Comparison of ENCODE assay signal across 16 mouse cellular contexts in the genomic region with DNA sequence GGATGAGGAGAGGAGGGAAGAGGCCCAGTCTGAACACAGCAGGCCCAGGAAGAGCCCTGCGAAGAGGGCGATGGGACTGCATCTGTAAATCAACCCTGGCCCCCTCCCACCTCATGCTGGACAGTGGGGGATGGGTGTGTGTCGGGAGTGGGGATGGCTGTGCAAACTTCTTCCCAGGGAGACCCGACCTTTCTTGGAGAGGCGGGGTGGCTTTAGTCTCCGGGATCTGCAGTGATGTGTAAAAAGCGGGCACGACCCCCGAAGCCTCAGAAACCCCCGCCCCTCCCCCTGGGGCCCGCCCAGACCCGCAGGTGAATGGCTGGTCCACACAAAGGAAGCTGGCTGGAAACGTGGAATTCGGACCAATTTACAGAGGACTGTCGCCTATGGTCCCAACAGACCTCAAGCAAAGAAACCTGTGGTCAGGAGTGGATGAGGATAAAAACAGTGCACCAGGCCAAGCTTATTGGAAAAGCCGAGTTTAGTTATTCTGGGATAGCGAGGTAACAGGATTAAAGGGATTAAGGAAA. TPM values are rescaled to one million over a fixed set of nuclear protein-coding genes. Genes with fewer than 3 reads are reported as not detected.
A peak's percentile ranks its signal among the peaks of the same experiment; 100 is the strongest.
DNase-seq lines count a peak whose midpoint lies in the region; ATAC-seq lines count a peak whose summit lies in the region.
"Had no signal": no experiment of that assay in that cellular context is flagged by ENCODE, and none has a peak within 500 bp of the region (broad histone marks: within the 10 kb centered on the region; RNA-seq: fewer than 3 reads in every experiment).

No protein-coding gene starts in this region.

- H3K4me1 ChIP-seq in forebrain, embryonic 11.5 days (replicated peaks; ENCODE audit: control insufficient read depth, insufficient read depth, low read length): no peaks in the 10 kb centered on the region
- H3K4me1 ChIP-seq in hindbrain, embryonic 14.5 days (replicated peaks; ENCODE audit: control insufficient read depth, insufficient read depth, low read length): no peaks in the 10 kb centered on the region
- H3K4me1 ChIP-seq in midbrain, embryonic 14.5 days (ENCODE audit: control insufficient read depth, insufficient read depth, low read length): no peaks in the 10 kb centered on the region
- H3K4me1 ChIP-seq in kidney, embryonic 16.5 days (ENCODE audit: insufficient read depth, low read length): 0 out of 2 replicates have a peak, but pooled peaks cover 4% of the 10 kb centered on the region
- H3K4me1 ChIP-seq in liver, embryonic 11.5 days (replicated peaks; ENCODE audit: control insufficient read depth, insufficient read depth, low read length): no peaks in the 10 kb centered on the region
- H3K4me1 ChIP-seq: liver, embryonic 12.5 days had no signal

- H3K27me3 ChIP-seq in forebrain, embryonic 11.5 days (ENCODE audit: control insufficient read depth, insufficient read depth, low read length): no peaks in the 10 kb centered on the region
- H3K27me3 ChIP-seq in hindbrain, embryonic 14.5 days (ENCODE audit: control insufficient read depth, insufficient read depth, low read length): peaks cover 13% of the 10 kb centered on the region
- H3K27me3 ChIP-seq in midbrain, embryonic 14.5 days (ENCODE audit: control insufficient read depth, insufficient read depth, low read length): no peaks in the 10 kb centered on the region
- peaks cover 70% of the 10 kb centered on the region for H3K27me3 ChIP-seq in kidney, embryonic 16.5 days (ENCODE audit: insufficient read depth, low read length)
- H3K27me3 ChIP-seq in liver, embryonic 11.5 days (replicated peaks; ENCODE audit: control insufficient read depth, insufficient read depth, low read length): peaks cover 70% of the 10 kb centered on the region

- 0 out of 2 replicates have a peak overlapping the region, but pooled peaks have one; percentile 14 for H3K27ac ChIP-seq in forebrain, embryonic 11.5 days (ENCODE audit: low read depth, low read length)
- H3K27ac ChIP-seq in hindbrain, embryonic 14.5 days: no peak overlapping the region
- H3K27ac ChIP-seq in midbrain, embryonic 14.5 days (replicated peaks; ENCODE audit: low read depth, low read length): no peak overlapping the region
- no peak overlapping the region for H3K27ac ChIP-seq in kidney, embryonic 16.5 days (ENCODE audit: low read length)
- H3K27ac ChIP-seq in liver, embryonic 11.5 days (ENCODE audit: low read depth, low read length): no peak overlapping the region
- H3K27ac ChIP-seq: liver, embryonic 12.5 days had no signal

- H3K4me2 ChIP-seq in forebrain, embryonic 11.5 days (ENCODE audit: low read depth, low read length, severe bottlenecking): peak overlapping the region; percentile 54
- H3K4me2 ChIP-seq in hindbrain, embryonic 14.5 days (replicated peaks): peak overlapping the region; percentile 64
- H3K4me2 ChIP-seq in midbrain, embryonic 14.5 days (ENCODE audit: low read length): peak overlapping the region; percentile 62
- H3K4me2 ChIP-seq in kidney, embryonic 16.5 days (replicated peaks; ENCODE audit: low read depth, low read length): no peak overlapping the region
- no peak overlapping the region for H3K4me2 ChIP-seq in liver, embryonic 11.5 days
- H3K4me2 ChIP-seq: liver, embryonic 12.5 days had no signal

- peak overlapping the region; percentile 82 for H3K9ac ChIP-seq in forebrain, embryonic 11.5 days (ENCODE audit: low read length)
- no peak overlapping the region for H3K9ac ChIP-seq in hindbrain, embryonic 14.5 days
- H3K9ac ChIP-seq in midbrain, embryonic 14.5 days (replicated peaks; ENCODE audit: low read length): no peak overlapping the region
- H3K9ac ChIP-seq in kidney, embryonic 16.5 days (replicated peaks; ENCODE audit: low read length): no peak overlapping the region
- no peak overlapping the region for H3K9ac ChIP-seq in liver, embryonic 11.5 days (ENCODE audit: low read depth, low read length)
- H3K9ac ChIP-seq: liver, embryonic 12.5 days had no signal

- no peaks in the 10 kb centered on the region for H3K36me3 ChIP-seq in forebrain, embryonic 11.5 days (ENCODE audit: control insufficient read depth, insufficient read depth, low read length)
- H3K36me3 ChIP-seq in hindbrain, embryonic 14.5 days (replicated peaks; ENCODE audit: control insufficient read depth, insufficient read depth): no peaks in the 10 kb centered on the region
- H3K36me3 ChIP-seq in midbrain, embryonic 14.5 days (ENCODE audit: control insufficient read depth, insufficient read depth, low read length): no peaks in the 10 kb centered on the region
- H3K36me3 ChIP-seq in kidney, embryonic 16.5 days (ENCODE audit: insufficient read depth, low read length): no peaks in the 10 kb centered on the region
- no peaks in the 10 kb centered on the region for H3K36me3 ChIP-seq in liver, embryonic 11.5 days (ENCODE audit: control insufficient read depth, insufficient read depth, low read length)
- H3K36me3 ChIP-seq: liver, embryonic 12.5 days had no signal

- H3K9me3 ChIP-seq in forebrain, embryonic 11.5 days (ENCODE audit: control insufficient read depth, low read length): no peaks in the 10 kb centered on the region
- H3K9me3 ChIP-seq in hindbrain, embryonic 14.5 days (ENCODE audit: control insufficient read depth, low read length): no peaks in the 10 kb centered on the region
- H3K9me3 ChIP-seq in midbrain, embryonic 14.5 days (ENCODE audit: control insufficient read depth, low read length): no peaks in the 10 kb centered on the region
- 0 out of 2 replicates have a peak, but pooled peaks cover 3% of the 10 kb centered on the region for H3K9me3 ChIP-seq in kidney, embryonic 16.5 days (ENCODE audit: low read length)
- no peaks in the 10 kb centered on the region for H3K9me3 ChIP-seq in liver, embryonic 11.5 days (ENCODE audit: control insufficient read depth, low read length)
- H3K9me3 ChIP-seq: liver, embryonic 12.5 days had no signal

- peak overlapping the region; percentile 65 for H3K4me3 ChIP-seq in forebrain, embryonic 11.5 days (ENCODE audit: low read depth, low read length)
- peak overlapping the region; percentile 48; the same call in 1 of the 2 replicates for H3K4me3 ChIP-seq in hindbrain, embryonic 14.5 days (replicated peaks; ENCODE audit: low read length)
- peak overlapping the region; percentile 46 for H3K4me3 ChIP-seq in midbrain, embryonic 14.5 days (replicated peaks; ENCODE audit: low read depth, low read length)
- no peak overlapping the region for H3K4me3 ChIP-seq in kidney, embryonic 16.5 days (ENCODE audit: low read length)
- H3K4me3 ChIP-seq in liver, embryonic 11.5 days (ENCODE audit: low read depth, low read length): no peak overlapping the region
- H3K4me3 ChIP-seq: liver, embryonic 12.5 days had no signal

- peak; percentile 15 for ATAC-seq in forebrain, embryonic 11.5 days (replicated peaks; ENCODE audit: low FRiP score)
- no peak for ATAC-seq in hindbrain, embryonic 14.5 days (ENCODE audit: low FRiP score)
- ATAC-seq in midbrain, embryonic 14.5 days (ENCODE audit: low FRiP score, low TSS enrichment): no peak
- no peak for ATAC-seq in kidney, embryonic 16.5 days (ENCODE audit: low FRiP score, low TSS enrichment)
- no peak for ATAC-seq in liver, embryonic 11.5 days (replicated peaks; ENCODE audit: low FRiP score)
- ATAC-seq: liver, embryonic 12.5 days; lung, postnatal 0 days had no signal

- peak; percentile 51 for DNase-seq in embryo, embryonic 10.5 days (ENCODE audit: low spot score)
- peak; percentile 81 for DNase-seq in forebrain, embryonic 11.5 days (ENCODE audit: low spot score)
- DNase-seq in hindbrain, embryonic 14.5 days (ENCODE audit: low spot score): no peak
- peak; percentile 17 for DNase-seq in midbrain, embryonic 14.5 days
- DNase-seq in frontal cortex, postnatal 25 days (ENCODE audit: low spot score in 2 of 2): no peak
- DNase-seq in liver, embryonic 11.5 days (ENCODE audit: low spot score): no peak
- DNase-seq in right cerebral cortex, postnatal 4 days: no peak
- DNase-seq: cerebellum, adult 11 months; gastrocnemius, postnatal 10 days; kidney, adult 18-20 months; right cerebral cortex, postnatal 14 days; thymus, adult 18-20 months had no signal

- 13% methylated on average over 17 of the region's 17 CpGs for WGBS in forebrain, embryonic 11.5 days
- WGBS in hindbrain, embryonic 14.5 days: 20% methylated on average over 17 of the region's 17 CpGs
- 19% methylated on average over 17 of the region's 17 CpGs for WGBS in midbrain, embryonic 14.5 days
- 16% methylated on average over 17 of the region's 17 CpGs for WGBS in kidney, embryonic 16.5 days
- 14% methylated on average over 17 of the region's 17 CpGs for WGBS in liver, embryonic 11.5 days

RNA-seq across cellular contexts. Expression of a gene that starts 3.2 kb away (rescaled TPM):
- 10.0 and 19.3 TPM in 2 replicates for polyA plus RNA-seq in forebrain, embryonic 11.5 days (2014; fragmentation: Nextera tagmentation; extraction: Ambion mirVana)
- 1.2 and 1.3 TPM in 2 replicates for polyA plus RNA-seq in hindbrain, embryonic 14.5 days (2014; fragmentation: Nextera tagmentation; extraction: Ambion mirVana)
- 2.6 and 2.7 TPM in 2 replicates for polyA plus RNA-seq in midbrain, embryonic 14.5 days (2014; fragmentation: Nextera tagmentation; extraction: Ambion mirVana)
- polyA plus RNA-seq in kidney, embryonic 16.5 days (2015; fragmentation: Nextera tagmentation; extraction: Ambion mirVana): not detected in 2 replicates
- polyA plus RNA-seq in liver, embryonic 11.5 days (2014; fragmentation: Nextera tagmentation; extraction: Ambion mirVana): not detected in 2 replicates
- polyA plus RNA-seq: large intestine, adult 2 months; liver, embryonic 12.5 days had no signal

Comparison
In these comparisons a context has a peak if more than half of its experiments do, and no peak if none do; other contexts are left out.
1. DNase-seq: peak in embryo, embryonic 10.5 days (single experiment), forebrain, embryonic 11.5 days (single experiment) and midbrain, embryonic 14.5 days (single experiment); none in hindbrain, embryonic 14.5 days (single experiment), frontal cortex, postnatal 25 days (0 of 2), liver, embryonic 11.5 days (single experiment) and right cerebral cortex, postnatal 4 days (single experiment).
2. H3K4me2 ChIP-seq: peak in forebrain, embryonic 11.5 days (single experiment), hindbrain, embryonic 14.5 days (single experiment) and midbrain, embryonic 14.5 days (single experiment); none in kidney, embryonic 16.5 days (single experiment) and liver, embryonic 11.5 days (single experiment).
3. H3K4me3 ChIP-seq: peak in forebrain, embryonic 11.5 days (single experiment), hindbrain, embryonic 14.5 days (single experiment) and midbrain, embryonic 14.5 days (single experiment); none in kidney, embryonic 16.5 days (single experiment) and liver, embryonic 11.5 days (single experiment).